Mouse (Mus musculus) natural killer cell, adult 2 months (primary cell): ENCODE data around the gene Krtap4-1.

Source experiments
- DNase-seq, 2 experiments: peaks; one replicate each; pipeline ENCODE4 v3.0.0; 2022; ENCODE audit warnings: low spot score in 2 of 2

The Krtap4-1 gene

DNA sequence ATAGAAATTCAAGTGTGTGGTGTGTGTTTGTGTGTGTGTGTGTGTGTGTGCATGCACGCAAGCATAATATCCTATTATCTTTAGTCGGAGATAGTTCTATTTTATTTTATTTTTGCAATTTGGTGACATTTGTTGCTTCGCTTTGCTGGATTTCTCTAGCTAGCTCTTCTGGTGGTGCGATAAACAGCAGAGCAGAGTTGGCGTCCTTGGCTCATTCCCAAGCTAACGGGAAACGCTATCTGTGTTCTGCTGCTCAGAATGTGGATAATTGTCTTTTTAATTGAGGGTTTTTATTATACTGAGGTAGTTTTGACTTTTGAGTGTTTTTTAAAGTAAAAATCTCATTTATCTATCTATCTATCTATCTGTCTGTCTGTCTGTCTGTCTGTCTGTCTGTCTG is 42.9 kb downstream of the Krtap4-1 start:
- DNase-seq = no peak

DNA sequence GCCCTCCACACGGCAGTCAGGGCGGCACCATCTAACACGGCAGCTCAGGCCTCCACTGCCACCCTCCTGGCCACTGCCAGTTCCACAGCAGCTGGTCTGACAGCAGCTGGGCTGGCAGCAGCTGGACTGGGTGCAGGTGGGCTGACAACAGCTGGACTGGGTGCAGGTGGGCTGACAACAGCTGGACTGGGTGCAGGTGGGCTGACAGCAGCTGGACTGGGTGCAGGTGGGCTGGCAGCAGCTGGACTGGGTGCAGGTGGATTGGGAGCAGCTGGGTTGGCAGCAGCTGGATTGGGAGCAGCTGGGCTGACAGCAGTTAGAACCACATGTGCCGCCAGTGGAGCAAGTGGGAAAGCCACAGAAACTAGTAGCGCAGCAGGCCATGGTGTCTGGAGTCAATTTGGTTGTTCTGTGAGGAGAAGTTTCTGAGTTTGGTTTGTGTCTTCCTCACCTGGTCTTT is 44.8 kb downstream of the Krtap4-1 start, which contains the start of gene Krtap1-4:
Gene Krtap1-4 (minus strand): TSS at position 410 of the 460 bp plus-strand sequence.
- no peak for DNase-seq

DNA sequence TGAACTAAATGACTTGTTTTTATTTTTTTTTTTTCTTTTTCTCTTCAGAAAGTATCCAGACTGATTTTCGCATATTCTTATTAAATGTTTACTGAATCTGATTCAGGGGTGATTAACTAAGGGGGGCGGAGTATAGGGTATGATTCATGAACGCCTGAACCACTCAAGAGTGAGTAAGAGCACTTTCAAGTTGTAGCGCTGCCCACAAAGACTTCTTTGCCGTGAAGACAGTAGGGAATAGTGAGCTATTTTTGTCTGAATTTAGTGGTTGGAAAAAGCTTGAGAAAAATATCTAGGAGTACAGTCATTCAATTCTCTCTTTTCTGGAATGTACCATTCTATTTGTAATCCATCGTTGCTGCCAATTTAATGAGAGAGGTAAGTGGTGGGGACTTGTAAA is 46.5 kb downstream of the Krtap4-1 start:
- no peak for DNase-seq

DNA sequence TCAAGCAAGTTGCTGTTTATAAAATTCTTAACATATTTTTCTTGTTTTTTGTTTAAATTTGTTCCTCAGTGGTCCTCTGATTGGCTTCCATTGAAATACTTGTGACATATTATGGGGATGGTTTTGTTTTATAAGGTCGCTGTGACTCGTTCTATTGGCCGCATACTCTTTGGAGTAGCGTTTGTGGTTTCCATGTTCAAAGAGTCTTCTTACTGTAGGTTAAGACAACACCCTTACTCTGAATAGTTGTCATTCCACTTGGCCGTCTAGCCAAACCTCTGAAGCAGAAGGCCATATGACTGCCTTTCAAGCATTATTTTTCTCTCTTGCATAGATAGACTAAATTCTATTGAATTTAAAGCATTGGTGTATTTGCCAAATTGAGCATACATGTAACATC is 47.0 kb downstream of the Krtap4-1 start:
- DNase-seq = no peak

DNA sequence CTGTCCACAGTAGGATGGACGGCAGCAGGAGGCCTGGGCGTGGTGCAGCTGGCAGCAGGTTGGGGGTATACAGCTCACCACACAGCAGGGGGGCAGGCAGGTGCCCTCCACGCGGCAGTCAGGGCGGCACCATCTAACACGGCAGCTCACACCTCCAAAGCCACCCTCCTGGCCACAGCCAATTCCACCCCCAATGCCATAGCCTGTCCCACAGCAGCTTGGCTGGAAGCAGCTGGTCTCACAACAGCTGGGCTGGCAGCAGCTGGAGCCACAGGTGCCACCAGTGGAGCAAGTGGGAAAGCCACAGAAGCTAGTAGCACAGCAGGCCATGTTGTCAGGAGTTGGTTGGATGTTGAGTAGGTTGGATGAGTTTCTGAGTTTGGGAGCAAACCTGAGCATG is 47.4 kb downstream of the Krtap4-1 start, which contains the start of gene Krtap1-5:
Gene Krtap1-5 (minus strand): TSS at position 381 of the 400 bp plus-strand sequence.
- no peak for DNase-seq
